In genomic region chr11:32198256-32198955, GRCm38 (mm10) we compare ENCODE assay signal across 22 mouse cellular contexts. TPM values are rescaled to one million over a fixed set of nuclear protein-coding genes. Genes with fewer than 3 reads are reported as not detected.
DNase-seq lines count a peak whose midpoint lies in the region; ATAC-seq and TF ChIP-seq lines count a peak whose summit lies in the region.
"Had no signal": no experiment of that assay in that cellular context is flagged by ENCODE, and none has a peak within 500 bp of the region (broad histone marks: within the 10 kb centered on the region; RNA-seq: fewer than 3 reads in every experiment).

No protein-coding gene starts in this region.

- DNase-seq in heart, adult 11 months = peak; percentile 68
- DNase-seq in spleen, adult 2 months (ENCODE audit: low read depth in 1 of 2, low spot score in 2 of 2) = no peak
- no peak for DNase-seq in spleen, postnatal 14 days (ENCODE audit: low spot score in 2 of 2)
- DNase-seq in urinary bladder, postnatal 14 days (ENCODE audit: low spot score) = peak; percentile 1
- no peak for DNase-seq in urinary bladder, postnatal 4 days (ENCODE audit: low spot score in 2 of 2)
- DNase-seq: adrenal gland, postnatal 10 days; cerebellum, adult 11 months; cerebellum, postnatal 10 days; heart, adult 18-20 months; kidney, adult 11 months had no signal

- 65% methylated on average over 14 of the region's 14 CpGs for WGBS in heart, embryonic 12.5 days
- 67% methylated on average over 14 of the region's 14 CpGs for WGBS in spleen, adult 2 months
- WGBS in neural tube, embryonic 15.5 days = 75% methylated on average over 14 of the region's 14 CpGs

- no peak for TF ChIP-seq POLR2A in spleen, adult 2 months (IDR thresholded peaks at IDR 0.05; ENCODE audit: low read depth, low read length)

- H3K27me3 ChIP-seq in heart, embryonic 12.5 days (replicated peaks) = peaks cover 35% of the 10 kb centered on the region
- no peaks in the 10 kb centered on the region for H3K27me3 ChIP-seq in spleen, adult 2 months (ENCODE audit: control insufficient read depth, insufficient read depth, low read length)
- H3K27me3 ChIP-seq in neural tube, embryonic 15.5 days (replicated peaks) = no peaks in the 10 kb centered on the region
- H3K27me3 ChIP-seq: lung, embryonic 15.5 days; neural tube, embryonic 12.5 days; stomach, embryonic 15.5 days had no signal

- no peak for TF ChIP-seq CTCF in spleen, adult 2 months (IDR thresholded peaks at IDR 0.05; ENCODE audit: extremely low read depth, insufficient read depth, insufficient read length, insufficient replicate concordance)

- H3K4me3 ChIP-seq in heart, embryonic 12.5 days = no peak overlapping the region
- peak overlapping the region; percentile 27; the same call in 1 of the 2 replicates for H3K4me3 ChIP-seq in spleen, adult 2 months (ENCODE audit: extremely low read depth, insufficient read depth, insufficient read length)
- H3K4me3 ChIP-seq in neural tube, embryonic 15.5 days (replicated peaks) = no peak overlapping the region
- H3K4me3 ChIP-seq: heart, embryonic 15.5 days; limb, embryonic 12.5 days; lung, embryonic 15.5 days; neural tube, embryonic 12.5 days; stomach, embryonic 15.5 days had no signal

- no peak for ATAC-seq in heart, embryonic 12.5 days (ENCODE audit: insufficient number of reproducible peaks, low FRiP score)
- no peak for ATAC-seq in neural tube, embryonic 15.5 days (ENCODE audit: low FRiP score)
- ATAC-seq: Patski had no signal

- peaks cover 20% of the 10 kb centered on the region for H3K4me1 ChIP-seq in heart, embryonic 12.5 days (replicated peaks)
- H3K4me1 ChIP-seq in spleen, adult 2 months (ENCODE audit: control insufficient read depth, insufficient read depth, insufficient read length) = peaks cover 14% of the 10 kb centered on the region
- H3K4me1 ChIP-seq in neural tube, embryonic 15.5 days = no peaks in the 10 kb centered on the region
- H3K4me1 ChIP-seq: heart, embryonic 15.5 days; lung, embryonic 15.5 days; neural tube, embryonic 12.5 days; stomach, embryonic 15.5 days had no signal

- H3K4me2 ChIP-seq in heart, embryonic 12.5 days = no peak overlapping the region
- no peak overlapping the region for H3K4me2 ChIP-seq in neural tube, embryonic 15.5 days
- H3K4me2 ChIP-seq: heart, embryonic 15.5 days; limb, embryonic 12.5 days; lung, embryonic 15.5 days; neural tube, embryonic 12.5 days; stomach, embryonic 15.5 days had no signal

- H3K36me3 ChIP-seq in heart, embryonic 12.5 days = no peaks in the 10 kb centered on the region
- no peaks in the 10 kb centered on the region for H3K36me3 ChIP-seq in spleen, adult 2 months (ENCODE audit: control insufficient read depth, insufficient read depth, low read length)
- no peaks in the 10 kb centered on the region for H3K36me3 ChIP-seq in neural tube, embryonic 15.5 days
- H3K36me3 ChIP-seq: heart, embryonic 15.5 days; limb, embryonic 12.5 days; lung, embryonic 15.5 days; neural tube, embryonic 12.5 days; stomach, embryonic 15.5 days had no signal

- H3K9ac ChIP-seq in heart, embryonic 12.5 days = no peak overlapping the region
- H3K9ac ChIP-seq in neural tube, embryonic 15.5 days (replicated peaks) = no peak overlapping the region
- H3K9ac ChIP-seq: heart, embryonic 15.5 days; limb, embryonic 12.5 days; liver, embryonic 14.5 days; lung, embryonic 15.5 days; neural tube, embryonic 12.5 days; stomach, embryonic 15.5 days had no signal

- H3K9me3 ChIP-seq in heart, embryonic 12.5 days (replicated peaks) = no peaks in the 10 kb centered on the region
- no peaks in the 10 kb centered on the region for H3K9me3 ChIP-seq in neural tube, embryonic 15.5 days (replicated peaks)
- H3K9me3 ChIP-seq: heart, embryonic 15.5 days; limb, embryonic 12.5 days; lung, embryonic 15.5 days; neural tube, embryonic 12.5 days; stomach, embryonic 15.5 days had no signal

- no peak overlapping the region for H3K27ac ChIP-seq in heart, embryonic 12.5 days (ENCODE audit: poor library complexity, severe bottlenecking)
- H3K27ac ChIP-seq in spleen, adult 2 months (ENCODE audit: insufficient read depth, low read length) = no peak overlapping the region
- no peak overlapping the region for H3K27ac ChIP-seq in neural tube, embryonic 15.5 days (replicated peaks)
- H3K27ac ChIP-seq: heart, embryonic 15.5 days; limb, embryonic 12.5 days; liver, embryonic 14.5 days; lung, embryonic 15.5 days; neural tube, embryonic 12.5 days; stomach, embryonic 15.5 days had no signal

RNA-seq across cellular contexts. Expression of gene Il9r, which starts 1.7 kb away (rescaled TPM):
- 0.18 TPM in 1 of 2 replicates, not detected in the other for polyA plus RNA-seq in heart, embryonic 12.5 days (2016; fragmentation: Nextera tagmentation; extraction: Ambion mirVana)
- 27.6 and 36.0 TPM in 2 replicates for polyA plus RNA-seq in spleen, adult 2 months (2012; rRNA removed)
- 1.5 TPM in 1 of 2 replicates, not detected in the other for polyA plus RNA-seq in neural tube, embryonic 15.5 days (2015; fragmentation: Nextera tagmentation; extraction: Ambion mirVana)
- polyA plus RNA-seq: C2C12; hindbrain, embryonic 11.5 days; kidney, embryonic 16.5 days; Patski had no signal

RNA-seq across cellular contexts. Expression of gene Snrnp25, which starts 6.8 kb away (rescaled TPM):
- 44.4 and 45.6 TPM in 2 replicates for polyA plus RNA-seq in heart, embryonic 12.5 days (2016; fragmentation: Nextera tagmentation; extraction: Ambion mirVana)
- polyA plus RNA-seq in spleen, adult 2 months (2012; rRNA removed) = 29.7 and 32.5 TPM in 2 replicates
- 45.6 and 54.3 TPM in 2 replicates for polyA plus RNA-seq in neural tube, embryonic 15.5 days (2015; fragmentation: Nextera tagmentation; extraction: Ambion mirVana)

RNA-seq across cellular contexts. Expression of gene Rhbdf1, which starts 23.7 kb away (rescaled TPM):
- 42.5 and 47.7 TPM in 2 replicates for polyA plus RNA-seq in heart, embryonic 12.5 days (2016; fragmentation: Nextera tagmentation; extraction: Ambion mirVana)
- polyA plus RNA-seq in spleen, adult 2 months (2012; rRNA removed) = 52.3 and 55.3 TPM in 2 replicates
- polyA plus RNA-seq in neural tube, embryonic 15.5 days (2015; fragmentation: Nextera tagmentation; extraction: Ambion mirVana) = 23.8 and 28.4 TPM in 2 replicates

RNA-seq across cellular contexts. Expression of gene Mpg, which starts 27.9 kb away (rescaled TPM):
- 17.8 and 19.1 TPM in 2 replicates for polyA plus RNA-seq in heart, embryonic 12.5 days (2016; fragmentation: Nextera tagmentation; extraction: Ambion mirVana)
- polyA plus RNA-seq in spleen, adult 2 months (2012; rRNA removed) = 10.4 and 11.1 TPM in 2 replicates
- 33.9 and 37.8 TPM in 2 replicates for polyA plus RNA-seq in neural tube, embryonic 15.5 days (2015; fragmentation: Nextera tagmentation; extraction: Ambion mirVana)

Comparison
In these comparisons a context has a peak if more than half of its experiments do, and no peak if none do; other contexts are left out.
1. DNase-seq: peak in heart, adult 11 months (single experiment) and urinary bladder, postnatal 14 days (single experiment); none in spleen, adult 2 months (0 of 2), spleen, postnatal 14 days (0 of 2) and urinary bladder, postnatal 4 days (0 of 2).
2. RNA of gene Il9r, which starts 1.7 kb away (polyA plus RNA-seq): 27.6 to 36.0 TPM in spleen, adult 2 months; 1.5 TPM in neural tube, embryonic 15.5 days and 0.18 TPM in heart, embryonic 12.5 days; every median in the first group is over 10 times any median in the second.